Mouse (Mus musculus) urinary bladder, postnatal 10 days (tissue): ENCODE measurements around the gene Frrs1.

Experiments used
- DNase-seq: peaks from one replicate; pipeline ENCODE4 v3.0.0; 2022; ENCODE audit warnings: low spot score

Frrs1 gene

GRCm38 (mm10) chr3:116914374-116914773 is 55.1 kb downstream of the Frrs1 start:
- no peak for DNase-seq

- DNase-seq = no peak
Measured at GRCm38 (mm10) chr3:116914931-116915330, 55.7 kb downstream of the Frrs1 start.

GRCm38 (mm10) chr3:116917016-116917415 is 57.8 kb downstream of the Frrs1 start:
- no peak for DNase-seq

GRCm38 (mm10) chr3:116921535-116921934 is 62.3 kb downstream of the Frrs1 start:
- DNase-seq = no peak

GRCm38 (mm10) chr3:116923042-116923441 is 63.8 kb downstream of the Frrs1 start:
- no peak for DNase-seq

GRCm38 (mm10) chr3:116928994-116929393 is 69.7 kb downstream of the Frrs1 start:
- DNase-seq = no peak

- DNase-seq = no peak
Measured at GRCm38 (mm10) chr3:116933158-116933557, 73.9 kb downstream of the Frrs1 start.

- DNase-seq = no peak
Measured at GRCm38 (mm10) chr3:116936934-116937691, 77.8 kb downstream of the Frrs1 start.

GRCm38 (mm10) chr3:116940804-116941558 is 81.7 kb downstream of the Frrs1 start:
- DNase-seq = no peak

- no peak for DNase-seq
Measured at GRCm38 (mm10) chr3:116941559-116942117, 82.4 kb downstream of the Frrs1 start.

GRCm38 (mm10) chr3:116942751-116943150 is 83.5 kb downstream of the Frrs1 start:
- DNase-seq = no peak

- no peak for DNase-seq
Measured at GRCm38 (mm10) chr3:116943422-116943821, 84.2 kb downstream of the Frrs1 start.

- no peak for DNase-seq
Measured at GRCm38 (mm10) chr3:116946476-116946875, 87.2 kb downstream of the Frrs1 start.

GRCm38 (mm10) chr3:116950665-116951115 is 91.4 kb downstream of the Frrs1 start:
- no peak for DNase-seq

- DNase-seq = no peak
Measured at GRCm38 (mm10) chr3:116951489-116951888, 92.2 kb downstream of the Frrs1 start.

GRCm38 (mm10) chr3:116952242-116952899 is 93.1 kb downstream of the Frrs1 start:
- no peak for DNase-seq

GRCm38 (mm10) chr3:116953366-116953765 is 94.1 kb downstream of the Frrs1 start:
- no peak for DNase-seq

- no peak for DNase-seq
Measured at GRCm38 (mm10) chr3:116955061-116955460, 95.8 kb downstream of the Frrs1 start.
